Mouse (Mus musculus): Measurements from ENCODE around the gene Lonp2. TPM values are rescaled to one million over a fixed set of nuclear protein-coding genes. Genes with fewer than 3 reads are reported as not detected.
A peak's percentile ranks its signal among the peaks of the same experiment; 100 is the strongest.

The Lonp2 gene
- total and polyA plus RNA-seq, 3 experiments = 42.5 to 73.4 (median 47.8) TPM

GRCm38 (mm10) chr8:86702453-86702852 is 78.6 kb downstream of the Lonp2 start:
- DNase-seq (ENCODE audit: low spot score) (no peak), ATAC-seq (ENCODE audit: extremely low read depth, insufficient number of reproducible peaks, low FRiP score, poor library complexity, severe bottlenecking) (peak; percentile 28; the same call in 1 of the 2 replicates)
- Histone ChIP-seq H3K9me3 (replicated peaks) (no peaks in the 10 kb centered on the region), H3K36me3 (replicated peaks) (peaks cover 39% of the 10 kb centered on the region), H3K4me1 (ENCODE audit: insufficient read depth, low read depth, low read length) (peaks cover 31% of the 10 kb centered on the region), H3K27me3 (ENCODE audit: insufficient read depth, low read length) (no peaks in the 10 kb centered on the region), H3K4me3 (ENCODE audit: low read depth, low read length) (no peak overlapping the region)
- TF ChIP-seq GATA2 (IDR thresholded peaks at IDR 0.05; ENCODE audit: borderline replicate concordance, low read depth, low read length) = no peak
- TF ChIP-seq CTCF (IDR thresholded peaks at IDR 0.05; ENCODE audit: low read depth, low read length) = no peak
- peak; percentile 20; the same call in 1 of the 2 replicates for TF ChIP-seq TAL1 (conservative IDR thresholded peaks at IDR 0.05; ENCODE audit: low read depth, low read length)
- TF ChIP-seq POLR2AphosphoS5 (IDR thresholded peaks at IDR 0.05; ENCODE audit: insufficient replicate concordance, low read depth, low read length) = no peak

DNA sequence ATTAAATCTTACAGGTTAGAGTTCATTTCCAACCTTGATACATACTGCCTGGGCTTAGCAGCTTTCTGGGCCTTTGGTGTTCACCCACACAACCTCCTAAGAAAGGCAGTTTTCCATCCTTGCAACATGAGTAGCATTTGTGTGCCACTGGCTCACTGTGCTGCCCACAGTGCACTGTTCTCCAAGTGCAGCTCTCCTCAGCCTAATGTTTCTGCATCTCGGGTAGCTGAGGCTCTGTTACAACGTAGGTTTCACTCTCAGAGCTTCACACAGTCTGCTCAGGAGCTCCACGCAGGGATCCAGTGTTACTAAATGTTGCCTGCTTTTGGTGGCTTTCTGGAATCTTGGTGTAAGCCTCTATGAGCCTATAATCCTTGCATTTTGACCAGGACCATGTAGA is 81.5 kb downstream of the Lonp2 start:
- H3K9me3 ChIP-seq (replicated peaks) = no peaks in the 10 kb centered on the region
- peaks cover 40% of the 10 kb centered on the region for H3K36me3 ChIP-seq (replicated peaks)
- TF ChIP-seq TAL1 (conservative IDR thresholded peaks at IDR 0.05; ENCODE audit: low read depth, low read length) (no peak), POLR2AphosphoS5 (IDR thresholded peaks at IDR 0.05; ENCODE audit: insufficient replicate concordance, low read depth, low read length) (no peak), GATA2 (IDR thresholded peaks at IDR 0.05; ENCODE audit: borderline replicate concordance, low read depth, low read length) (no peak), CTCF (IDR thresholded peaks at IDR 0.05; ENCODE audit: low read depth, low read length) (no peak), GATA1 (IDR thresholded peaks at IDR 0.05; ENCODE audit: borderline replicate concordance, low read length) (no peak)
- ATAC-seq (ENCODE audit: extremely low read depth, insufficient number of reproducible peaks, low FRiP score, poor library complexity, severe bottlenecking) (no peak), DNase-seq (ENCODE audit: low spot score) (no peak)
- no peak overlapping the region for H3K4me3 ChIP-seq (ENCODE audit: low read depth, low read length)
- H3K4me1 ChIP-seq (ENCODE audit: insufficient read depth, low read depth, low read length) = peaks cover 44% of the 10 kb centered on the region
- no peaks in the 10 kb centered on the region for H3K27me3 ChIP-seq (ENCODE audit: insufficient read depth, low read length)

DNA sequence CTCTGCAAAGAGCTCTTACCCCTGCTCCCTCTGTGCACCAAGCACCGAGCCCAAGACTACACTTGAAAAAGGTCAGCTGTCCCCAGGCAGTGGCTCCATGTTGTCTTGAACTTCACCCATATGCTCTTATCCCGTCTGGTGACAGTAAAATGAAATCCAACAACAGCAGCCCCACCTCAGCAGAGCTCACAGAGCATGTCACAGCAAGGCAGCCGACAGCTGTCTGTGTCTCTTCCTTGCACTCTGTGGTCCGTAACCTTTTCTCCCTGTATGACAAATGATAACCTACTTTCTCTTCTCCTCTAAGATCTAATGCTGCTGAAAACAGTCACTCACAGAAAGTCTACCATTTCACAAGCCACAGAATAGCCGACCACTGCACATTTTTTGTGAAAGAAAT is 82.9 kb downstream of the Lonp2 start:
- H3K4me3 ChIP-seq (ENCODE audit: low read depth, low read length) = no peak overlapping the region
- H3K27me3 ChIP-seq (ENCODE audit: insufficient read depth, low read length) = no peaks in the 10 kb centered on the region
- peaks cover 51% of the 10 kb centered on the region for H3K4me1 ChIP-seq (ENCODE audit: insufficient read depth, low read depth, low read length)
- ATAC-seq (ENCODE audit: extremely low read depth, insufficient number of reproducible peaks, low FRiP score, poor library complexity, severe bottlenecking) (no peak), DNase-seq (ENCODE audit: low spot score) (no peak)
- H3K9me3 ChIP-seq (replicated peaks) = no peaks in the 10 kb centered on the region
- TF ChIP-seq POLR2AphosphoS5 (IDR thresholded peaks at IDR 0.05; ENCODE audit: insufficient replicate concordance, low read depth, low read length) (no peak), CTCF (IDR thresholded peaks at IDR 0.05; ENCODE audit: low read depth, low read length) (no peak), GATA2 (IDR thresholded peaks at IDR 0.05; ENCODE audit: borderline replicate concordance, low read depth, low read length) (no peak), GATA1 (IDR thresholded peaks at IDR 0.05; ENCODE audit: borderline replicate concordance, low read length) (no peak), TAL1 (conservative IDR thresholded peaks at IDR 0.05; ENCODE audit: low read depth, low read length) (no peak)
- H3K36me3 ChIP-seq (replicated peaks) = peaks cover 52% of the 10 kb centered on the region

DNA sequence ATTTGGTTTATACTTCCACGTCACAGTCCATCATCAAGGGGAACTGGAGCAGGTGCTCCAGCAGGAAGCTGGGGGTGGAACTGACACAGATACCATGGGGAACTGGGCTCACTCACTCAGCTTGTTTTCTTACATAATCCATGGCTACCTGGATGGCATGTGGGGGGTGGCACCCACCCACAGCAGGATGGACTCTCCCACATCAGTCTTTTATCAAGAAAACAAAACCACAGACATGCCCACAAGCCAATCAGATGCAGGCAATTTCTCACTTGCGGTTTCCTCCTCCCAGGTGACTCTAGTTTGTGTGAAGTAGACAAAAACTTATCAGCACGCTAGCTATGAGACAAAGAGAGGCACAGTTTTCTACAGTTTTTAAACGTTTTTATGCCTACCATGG is 84.0 kb downstream of the Lonp2 start:
- no peaks in the 10 kb centered on the region for H3K27me3 ChIP-seq (ENCODE audit: insufficient read depth, low read length)
- no peaks in the 10 kb centered on the region for H3K9me3 ChIP-seq (replicated peaks)
- ATAC-seq (ENCODE audit: extremely low read depth, insufficient number of reproducible peaks, low FRiP score, poor library complexity, severe bottlenecking) (peak; percentile 92), DNase-seq (ENCODE audit: low spot score) (peak; percentile 54)
- peak; percentile 23; the same call in 1 of the 2 replicates for TF ChIP-seq TAL1 (conservative IDR thresholded peaks at IDR 0.05; ENCODE audit: low read depth, low read length)
- TF ChIP-seq CTCF (IDR thresholded peaks at IDR 0.05; ENCODE audit: low read depth, low read length) = no peak
- no peak for TF ChIP-seq POLR2AphosphoS5 (IDR thresholded peaks at IDR 0.05; ENCODE audit: insufficient replicate concordance, low read depth, low read length)
- H3K36me3 ChIP-seq (replicated peaks) = peaks cover 58% of the 10 kb centered on the region
- H3K4me1 ChIP-seq (ENCODE audit: insufficient read depth, low read depth, low read length) = peaks cover 56% of the 10 kb centered on the region
- H3K4me3 ChIP-seq (ENCODE audit: low read depth, low read length) = no peak overlapping the region

DNA sequence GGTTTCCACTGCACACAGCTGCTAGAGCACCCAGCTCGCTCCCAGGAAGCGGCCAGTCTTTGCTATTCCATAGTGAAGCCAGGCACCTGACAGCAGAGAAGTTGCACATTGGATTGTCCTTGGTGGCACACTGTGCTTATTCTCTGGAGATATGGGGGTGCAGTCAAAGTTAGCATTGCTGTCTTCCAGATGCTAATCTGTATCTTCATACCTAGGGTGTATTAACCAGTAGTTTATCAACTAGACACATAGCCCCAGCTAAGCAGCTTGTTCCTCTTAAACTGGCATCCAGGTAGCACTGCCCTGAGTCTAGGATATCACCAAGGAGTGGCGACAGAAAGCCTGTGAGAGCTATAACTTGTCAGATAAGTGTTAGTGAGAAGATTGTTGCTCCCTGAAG is 88.8 kb downstream of the Lonp2 start:
- no peak for DNase-seq (ENCODE audit: low spot score)
- Histone ChIP-seq H3K4me3 (ENCODE audit: low read depth, low read length) (no peak overlapping the region), H3K4me1 (ENCODE audit: insufficient read depth, low read depth, low read length) (peaks cover 51% of the 10 kb centered on the region), H3K27me3 (ENCODE audit: insufficient read depth, low read length) (no peaks in the 10 kb centered on the region), H3K36me3 (replicated peaks) (peaks cover 81% of the 10 kb centered on the region), H3K9me3 (replicated peaks) (no peaks in the 10 kb centered on the region)
- no peak for TF ChIP-seq CTCF (IDR thresholded peaks at IDR 0.05; ENCODE audit: low read depth, low read length)
- TF ChIP-seq TAL1 (conservative IDR thresholded peaks at IDR 0.05; ENCODE audit: low read depth, low read length) = no peak
- no peak for TF ChIP-seq GATA1 (IDR thresholded peaks at IDR 0.05; ENCODE audit: borderline replicate concordance, low read length)
- no peak for TF ChIP-seq POLR2AphosphoS5 (IDR thresholded peaks at IDR 0.05; ENCODE audit: insufficient replicate concordance, low read depth, low read length)
- no peak for TF ChIP-seq GATA2 (IDR thresholded peaks at IDR 0.05; ENCODE audit: borderline replicate concordance, low read depth, low read length)
- ATAC-seq (ENCODE audit: extremely low read depth, insufficient number of reproducible peaks, low FRiP score, poor library complexity, severe bottlenecking) = no peak

DNA sequence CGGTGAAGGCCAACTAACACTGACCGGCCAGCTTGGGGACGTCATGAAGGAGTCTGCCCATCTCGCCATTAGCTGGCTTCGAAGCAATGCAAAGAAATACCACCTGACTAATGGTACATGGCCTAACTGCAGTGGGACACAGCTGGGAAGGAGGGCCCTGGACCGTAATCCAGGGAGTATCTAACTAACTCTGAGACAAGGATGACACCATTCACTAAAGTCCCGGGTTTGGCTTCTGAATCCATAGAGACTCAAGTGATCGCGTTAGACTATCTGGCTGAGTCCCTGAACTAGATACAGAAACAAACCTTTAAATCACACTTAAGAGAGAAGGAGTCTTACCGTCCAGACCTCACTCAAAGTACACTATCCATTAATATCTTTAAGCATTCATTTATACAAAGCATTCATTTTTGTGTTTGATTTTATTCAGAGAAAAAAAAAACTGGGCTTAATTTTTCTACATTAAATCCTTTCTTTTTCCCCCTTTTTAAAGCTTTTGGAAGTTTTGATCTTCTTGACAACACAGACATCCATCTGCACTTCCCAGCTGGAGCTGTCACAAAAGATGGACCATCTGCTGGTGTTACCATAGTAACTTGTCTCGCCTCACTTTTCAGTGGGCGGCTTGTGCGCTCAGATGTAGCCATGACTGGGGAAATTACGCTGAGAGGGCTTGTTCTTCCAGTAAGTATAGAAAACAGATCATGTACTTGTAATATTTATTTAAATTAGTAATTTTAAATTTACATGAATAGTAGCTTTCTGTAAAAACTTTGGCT is 89.8 kb downstream of the Lonp2 start:
- ATAC-seq (ENCODE audit: extremely low read depth, insufficient number of reproducible peaks, low FRiP score, poor library complexity, severe bottlenecking) (no peak), DNase-seq (ENCODE audit: low spot score) (no peak)
- Histone ChIP-seq H3K27me3 (ENCODE audit: insufficient read depth, low read length) (no peaks in the 10 kb centered on the region), H3K36me3 (replicated peaks) (peaks cover 90% of the 10 kb centered on the region), H3K4me1 (ENCODE audit: insufficient read depth, low read depth, low read length) (peaks cover 41% of the 10 kb centered on the region), H3K4me3 (ENCODE audit: low read depth, low read length) (no peak overlapping the region), H3K9me3 (replicated peaks) (no peaks in the 10 kb centered on the region)
- no peak for TF ChIP-seq POLR2AphosphoS5 (IDR thresholded peaks at IDR 0.05; ENCODE audit: insufficient replicate concordance, low read depth, low read length)
- no peak for TF ChIP-seq CTCF (IDR thresholded peaks at IDR 0.05; ENCODE audit: low read depth, low read length)
- no peak for TF ChIP-seq TAL1 (conservative IDR thresholded peaks at IDR 0.05; ENCODE audit: low read depth, low read length)
- no peak for TF ChIP-seq GATA1 (IDR thresholded peaks at IDR 0.05; ENCODE audit: borderline replicate concordance, low read length)
- no peak for TF ChIP-seq GATA2 (IDR thresholded peaks at IDR 0.05; ENCODE audit: borderline replicate concordance, low read depth, low read length)
